Mouse (Mus musculus) lung, embryonic 14.5 days (tissue): Measurements from ENCODE around the gene Gngt1. TPM values are rescaled to one million over a fixed set of nuclear protein-coding genes. Genes with fewer than 3 reads are reported as not detected.

Experiments used
- ATAC-seq: fragments of 200-750 bp; cut with Nextera tagmentation; 2 replicates; pipeline ENCODE4 v1.8.0; 2017; ENCODE audit warnings: mild to moderate bottlenecking, moderate TSS enrichment, moderate library complexity; ENCODE audit not compliant: insufficient read depth
- DNase-seq: peaks from one replicate; pipeline ENCODE4 v3.0.0-alpha.2; 2015
- H3K27ac ChIP-seq: fragments of 300-500 bp; sonication (generic); 2 replicates; pipeline ENCODE4 v1.5.1; 2014; ENCODE audit warnings: low read depth, mild to moderate bottlenecking, moderate library complexity
- H3K27me3 ChIP-seq: fragments of 300-500 bp; sonication (generic); 2 replicates; pipeline ENCODE4 v1.6.1; 2014; ENCODE audit warnings: low read length, control low read depth; ENCODE audit not compliant: insufficient read depth
- H3K36me3 ChIP-seq: fragments of 300-500 bp; sonication (generic); 2 replicates; pipeline ENCODE4 v1.6.1; 2014; ENCODE audit warnings: control low read depth; ENCODE audit not compliant: insufficient read depth
- H3K4me1 ChIP-seq: fragments of 300-500 bp; sonication (generic); 2 replicates; pipeline ENCODE4 v1.6.1; 2014; ENCODE audit warnings: antibody characterized with exemption, control low read depth; ENCODE audit not compliant: insufficient read depth
- H3K4me2 ChIP-seq: fragments of 300-500 bp; sonication (generic); 2 replicates; pipeline ENCODE4 v1.6.1; 2014; ENCODE audit warnings: mild to moderate bottlenecking
- H3K4me3 ChIP-seq: fragments of 300-500 bp; sonication (generic); 2 replicates; pipeline ENCODE4 v1.5.1; 2014; ENCODE audit warnings: low read depth, low read length
- H3K9ac ChIP-seq: fragments of 300-500 bp; sonication (generic); 2 replicates; pipeline ENCODE4 v1.6.1; 2014
- H3K9me3 ChIP-seq: fragments of 300-500 bp; sonication (generic); 2 replicates; pipeline ENCODE4 v1.6.1; 2016; ENCODE audit warnings: low read depth, low read length, control low read depth
- CTCF ChIP-seq: IDR thresholded peaks from 2 replicates; pipeline ENCODE4 v1.5.1; 2016; ENCODE audit warnings: antibody characterized with exemption, low read depth
- WGBS: fragments of 180-500 bp; shearing (Covaris S2); extraction: QIAGEN DNeasy Blood & Tissue Kit; methylation state at CpG from one replicate; pipeline ENCODE4 v1.1.7; 2014; 5-methylcytosine and 5-hydroxymethylcytosine counted together
- polyA plus RNA-seq: library from polyadenylated mRNA; unstranded; fragments of >200 nt; fragmentation: Nextera tagmentation; extraction: Ambion mirVana; gene quantifications from 2 replicates; pipeline ENCODE4 v1.2.1, GENCODE M21; 2014

The Gngt1 gene
- not detected in 2 replicates for polyA plus RNA-seq

DNA sequence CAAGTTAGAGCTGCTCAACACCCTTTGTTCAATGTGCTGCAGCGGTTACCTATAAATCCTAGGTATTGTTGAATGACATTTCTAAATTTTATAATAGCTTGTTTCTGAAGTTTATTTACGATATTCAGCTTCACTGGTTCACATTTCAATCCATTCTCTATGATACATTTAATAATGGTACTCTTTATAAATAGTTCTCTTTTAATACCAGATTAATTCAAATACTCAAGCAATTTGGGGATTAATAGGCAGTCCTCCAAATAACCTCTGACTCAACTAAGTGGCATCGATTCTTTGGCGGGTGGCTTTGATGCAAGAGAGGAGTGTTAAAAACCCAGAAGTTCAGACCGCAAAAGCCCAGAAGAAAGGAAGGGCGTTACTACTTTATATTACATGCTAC lies at the start of gene Gngt1:
TSS of gene Gngt1 (plus strand) at position 301 of the 400 bp plus-strand sequence.
- DNase-seq: no peak
- Histone ChIP-seq H3K36me3 (no peaks in the 10 kb centered on the region), H3K4me2 (no peak within 1 kb of the TSS), H3K27me3 (no peaks in the 10 kb centered on the region), H3K9ac (no peak within 1 kb of the TSS), H3K4me1 (no peaks in the 10 kb centered on the region), H3K9me3 (no peaks in the 10 kb centered on the region), H3K4me3 (no peak within 1 kb of the TSS), H3K27ac (no peak within 1 kb of the TSS)
- WGBS: 83% methylated on average over 6 of the region's 6 CpGs
- TF ChIP-seq CTCF: no peak
- no peak for ATAC-seq

DNA sequence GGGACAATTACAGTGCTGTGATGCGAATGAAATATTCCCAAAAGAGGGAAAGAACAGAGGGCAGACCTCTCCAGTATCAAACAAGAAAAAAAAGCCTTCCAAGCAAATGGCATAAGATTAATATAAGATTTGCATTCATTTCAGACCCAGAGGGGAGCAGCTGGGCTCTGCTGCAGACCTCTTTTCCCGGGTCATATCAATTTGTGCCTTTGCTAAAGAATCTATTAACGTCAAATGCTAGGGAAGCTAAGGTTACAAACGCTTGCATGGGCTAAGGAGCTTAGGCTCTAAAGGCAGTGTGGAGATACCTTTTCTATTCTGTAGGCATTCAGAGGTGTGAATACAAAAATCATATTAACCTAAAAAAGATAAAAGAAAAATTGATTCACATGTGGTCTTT lies 38.6 kb upstream of the Gngt1 start:
- DNase-seq (no peak), ATAC-seq (no peak)
- H3K27ac ChIP-seq: no peak overlapping the region
- 58% methylated on average over 4 of the region's 4 CpGs for WGBS
- H3K9me3 ChIP-seq: no peaks in the 10 kb centered on the region
- H3K27me3 ChIP-seq: no peaks in the 10 kb centered on the region
- no peak overlapping the region for H3K4me3 ChIP-seq
- TF ChIP-seq CTCF: no peak
- no peak overlapping the region for H3K9ac ChIP-seq
- no peak overlapping the region for H3K4me2 ChIP-seq
- H3K36me3 ChIP-seq: no peaks in the 10 kb centered on the region
- H3K4me1 ChIP-seq: no peaks in the 10 kb centered on the region

GRCm38 (mm10) chr6:3967676-3968626 lies 25.6 kb upstream of the Gngt1 start:
- no peak for TF ChIP-seq CTCF
- no peak overlapping the region for H3K27ac ChIP-seq

GRCm38 (mm10) chr6:3973679-3974078 lies 19.9 kb upstream of the Gngt1 start:
- 62% methylated on average over 1 of the region's 1 CpGs for WGBS
- TF ChIP-seq CTCF: no peak
- no peak for ATAC-seq
- H3K36me3 ChIP-seq: no peaks in the 10 kb centered on the region
- no peaks in the 10 kb centered on the region for H3K4me1 ChIP-seq
- no peaks in the 10 kb centered on the region for H3K9me3 ChIP-seq
- H3K27me3 ChIP-seq: no peaks in the 10 kb centered on the region
- no peak for DNase-seq
- H3K4me2 ChIP-seq: no peak overlapping the region
- H3K4me3 ChIP-seq: no peak overlapping the region
- H3K9ac ChIP-seq: no peak overlapping the region
- H3K27ac ChIP-seq: no peak overlapping the region

More at GRCm38 (mm10) chr6:3967676-3968626, 25.6 kb upstream of the Gngt1 start:
- Histone ChIP-seq H3K4me1 (no peaks in the 10 kb centered on the region), H3K9me3 (no peaks in the 10 kb centered on the region), H3K4me3 (peak overlapping the region; percentile 26), H3K4me2 (peak overlapping the region; percentile 55), H3K27me3 (no peaks in the 10 kb centered on the region), H3K36me3 (no peaks in the 10 kb centered on the region), H3K9ac (no peak overlapping the region)
- ATAC-seq: peak; percentile 66; the same call in 1 of the 2 replicates
- peak; percentile 67 for DNase-seq
- 17% methylated on average over 31 of the region's 31 CpGs for WGBS

DNA sequence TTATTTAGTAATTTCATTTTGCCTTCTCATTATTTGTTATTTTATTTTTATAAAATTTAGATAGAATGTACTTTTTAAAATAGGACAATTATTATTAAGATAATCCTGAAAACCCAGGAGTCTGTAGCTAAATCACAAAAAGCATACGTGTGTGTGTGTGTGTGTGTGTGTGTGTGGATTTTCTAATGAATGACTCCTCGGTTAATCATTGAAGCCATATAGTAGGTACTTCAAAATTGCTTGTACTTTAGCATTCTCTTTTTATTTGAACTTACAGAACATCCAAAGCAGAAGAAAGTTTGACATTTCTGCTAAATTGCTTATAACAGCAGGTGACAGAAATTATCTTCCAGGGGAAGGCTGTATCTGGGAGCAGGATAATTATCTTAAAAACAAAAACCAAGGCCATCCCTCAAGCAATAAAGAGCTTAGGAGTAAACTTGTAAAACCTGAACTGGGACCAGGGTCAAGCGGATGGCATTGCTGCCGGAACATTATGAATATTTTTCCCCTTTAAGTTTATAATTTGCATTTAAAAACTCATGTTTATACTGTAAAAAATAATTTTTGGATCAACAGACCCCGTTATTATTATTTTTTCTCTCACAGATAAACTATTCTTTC lies 10.8 kb upstream of the Gngt1 start:
- Histone ChIP-seq H3K4me1 (no peaks in the 10 kb centered on the region), H3K9ac (no peak overlapping the region), H3K27me3 (no peaks in the 10 kb centered on the region), H3K4me2 (no peak overlapping the region), H3K4me3 (no peak overlapping the region), H3K27ac (no peak overlapping the region), H3K36me3 (no peaks in the 10 kb centered on the region), H3K9me3 (no peaks in the 10 kb centered on the region)
- WGBS: 84% methylated on average over 5 of the region's 5 CpGs
- ATAC-seq (no peak), DNase-seq (no peak)
- TF ChIP-seq CTCF: no peak

DNA sequence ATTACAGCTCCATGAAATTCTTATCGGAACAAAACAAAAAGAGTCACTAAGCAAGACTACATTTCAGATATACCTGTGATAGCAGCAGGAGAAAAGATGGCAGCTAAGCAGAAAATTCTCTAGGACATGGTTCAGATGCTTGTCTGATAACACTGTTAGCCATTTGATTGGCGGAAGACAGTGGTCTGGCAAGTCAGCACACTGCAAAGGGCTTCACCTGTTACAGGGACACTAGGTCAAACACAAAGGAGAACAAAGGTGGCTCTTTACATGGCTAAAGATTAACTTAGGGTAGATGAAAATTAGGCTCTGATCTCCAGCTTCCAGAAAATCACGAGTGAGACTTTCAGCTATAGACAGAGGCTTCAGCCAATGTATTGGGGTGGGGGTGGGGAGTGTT lies 4.8 kb upstream of the Gngt1 start, which contains the start of gene Tfpi2:
TSS of gene Tfpi2 (minus strand) at position 170 of the 400 bp plus-strand sequence.
- WGBS: 66% methylated on average over 3 of the region's 3 CpGs

DNA sequence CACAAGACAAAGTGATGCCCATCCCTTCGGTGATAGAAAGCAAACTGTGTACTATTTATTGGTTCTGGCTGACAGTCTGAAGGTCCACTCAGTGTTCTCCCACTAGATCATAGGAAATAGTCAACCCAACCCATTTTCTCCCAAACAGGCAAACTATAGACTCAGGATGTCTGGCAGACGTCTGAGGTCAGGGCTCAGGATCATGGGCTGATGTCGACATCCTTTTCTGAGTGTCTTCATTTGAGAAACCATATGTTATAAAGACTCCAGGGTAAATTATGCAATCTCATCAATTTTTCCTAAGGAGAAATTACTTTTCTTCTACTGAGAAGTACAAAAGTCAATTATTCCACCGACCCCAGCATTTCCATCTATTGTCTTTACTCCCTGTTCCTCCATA lies 4.5 kb downstream of the Gngt1 start:
- Histone ChIP-seq H3K9me3 (no peaks in the 10 kb centered on the region), H3K4me2 (no peak overlapping the region), H3K4me1 (no peaks in the 10 kb centered on the region), H3K36me3 (no peaks in the 10 kb centered on the region), H3K27me3 (no peaks in the 10 kb centered on the region), H3K9ac (no peak overlapping the region), H3K4me3 (no peak overlapping the region), H3K27ac (no peak overlapping the region)
- peak; percentile 36 for DNase-seq
- 55% methylated on average over 4 of the region's 4 CpGs for WGBS
- no peak for ATAC-seq
- no peak for TF ChIP-seq CTCF

More for the DNA sequence above, 4.8 kb upstream of the Gngt1 start, which contains the start of gene Tfpi2:
- H3K27ac ChIP-seq: no peak within 1 kb of the TSS
- H3K36me3 ChIP-seq: no peaks in the 10 kb centered on the region
- H3K4me3 ChIP-seq: no peak within 1 kb of the TSS
- DNase-seq (no peak), ATAC-seq (no peak)
- H3K4me1 ChIP-seq: no peaks in the 10 kb centered on the region
- H3K9me3 ChIP-seq: no peaks in the 10 kb centered on the region
- no peak for TF ChIP-seq CTCF
- H3K9ac ChIP-seq: no peak within 1 kb of the TSS
- no peaks in the 10 kb centered on the region for H3K27me3 ChIP-seq
- no peak within 1 kb of the TSS for H3K4me2 ChIP-seq
